Mouse (Mus musculus) spleen, adult 2 months (tissue): ENCODE measurements around the gene Pced1a. TPM values are rescaled to one million over a fixed set of nuclear protein-coding genes. Genes with fewer than 3 reads are reported as not detected.
"Not testable (repeated sequence)": the region's sequence is repeated elsewhere in the genome, so short reads cannot be mapped to it uniquely, and the experiment has no call there.

Experiments
- DNase-seq, 2 experiments: peaks; one replicate each; pipeline versions ENCODE4 v3.0.0 to v3.0.0-alpha.2; 2012 to 2021; ENCODE audit warnings: low spot score in 2 of 2, low read depth in 1 of 2
- H3K27ac ChIP-seq: fragments of 200-500 bp; 2 replicates; pipeline ENCODE4 v1.5.1; 2012; ENCODE audit warnings: low read length, inconsistent platforms; ENCODE audit not compliant: insufficient read depth
- H3K27me3 ChIP-seq: fragments of 200-500 bp; 2 replicates; pipeline ENCODE4 v1.6.1; 2012; ENCODE audit warnings: mild to moderate bottlenecking, moderate library complexity, low read length, inconsistent platforms; ENCODE audit not compliant: control insufficient read depth, insufficient read depth
- H3K36me3 ChIP-seq: fragments of 200-500 bp; 2 replicates; pipeline ENCODE4 v1.6.1; 2012; ENCODE audit warnings: mild to moderate bottlenecking, low read length, inconsistent platforms; ENCODE audit not compliant: control insufficient read depth, insufficient read depth
- H3K4me1 ChIP-seq: fragments of 200-500 bp; 2 replicates; pipeline ENCODE4 v1.6.1; 2011; ENCODE audit warnings: inconsistent platforms; ENCODE audit not compliant: control insufficient read depth, insufficient read depth, insufficient read length
- H3K4me3 ChIP-seq: fragments of 200-500 bp; 2 replicates; pipeline ENCODE4 v1.5.1; 2011; ENCODE audit warnings: mild to moderate bottlenecking, inconsistent platforms; ENCODE audit not compliant: insufficient read depth, insufficient read length; ENCODE audit errors: extremely low read depth
- CTCF ChIP-seq: fragments of 200-500 bp; IDR thresholded peaks from 2 replicates; pipeline ENCODE4 v1.5.1; 2011; ENCODE audit warnings: mild to moderate bottlenecking, inconsistent platforms; ENCODE audit not compliant: insufficient read depth, insufficient read length, insufficient replicate concordance; ENCODE audit errors: extremely low read depth
- POLR2A ChIP-seq: fragments of 200-500 bp; IDR thresholded peaks from 2 replicates; pipeline ENCODE4 v1.6.1; 2011; ENCODE audit warnings: low read depth, low read length, inconsistent platforms
- WGBS: fragments of 180-500 bp; shearing (Covaris S2); methylation state at CpG from one replicate; pipeline ENCODE4 v1.1.7; 2018; 5-methylcytosine and 5-hydroxymethylcytosine counted together
- polyA plus RNA-seq: library from polyadenylated mRNA; depleted of rRNA; stranded (reverse); fragments of >200 nt; gene quantifications from 2 replicates; pipeline ENCODE4 v1.2.3, GENCODE M21; 2012; rRNA removed

The Pced1a gene
- polyA plus RNA-seq, 1 experiment, result 33.2 TPM

DNA sequence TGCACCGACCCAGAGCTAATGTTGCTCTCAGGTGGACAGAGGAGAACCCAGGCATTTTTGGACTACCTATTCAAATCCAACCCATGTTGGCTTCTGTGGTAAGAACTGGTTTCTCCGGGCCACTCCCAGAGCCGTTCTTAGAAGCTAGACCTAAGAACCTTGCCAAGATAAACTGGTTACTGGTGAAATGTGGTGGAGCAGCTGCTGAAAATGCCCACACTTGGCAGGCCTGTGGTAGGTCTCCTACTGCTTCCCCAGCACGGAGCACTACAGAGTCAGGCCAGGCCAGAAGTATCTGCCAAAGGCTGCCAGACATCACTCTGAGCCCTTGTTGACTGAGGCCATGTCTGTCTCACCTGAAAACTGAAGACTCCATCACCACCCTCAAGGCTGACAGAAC is 49.5 kb downstream of the Pced1a start:
- DNase-seq, result no peak

DNA sequence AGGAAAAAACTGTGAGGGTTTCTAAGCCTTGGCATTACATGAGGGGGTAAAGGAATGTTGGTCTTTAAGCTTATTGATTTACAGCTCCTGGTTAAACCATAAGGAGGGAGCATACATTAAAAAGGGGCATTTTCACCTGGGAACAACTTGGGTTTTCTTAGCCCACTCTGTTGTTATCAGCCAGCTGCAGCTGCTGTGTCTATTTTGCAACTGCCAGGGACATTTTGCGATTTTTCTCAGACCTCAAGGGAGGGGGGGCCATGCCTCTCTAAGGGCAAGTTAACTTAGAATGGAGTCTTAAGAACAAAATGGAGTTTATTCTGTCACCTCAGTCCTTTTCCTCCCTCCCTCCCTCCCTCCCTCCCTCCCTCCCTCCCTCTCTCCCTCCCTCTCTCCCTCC is 51.5 kb downstream of the Pced1a start:
- not testable (repeated sequence) for DNase-seq, H3K4me3 ChIP-seq, H3K27ac ChIP-seq, H3K27me3 ChIP-seq, H3K36me3 ChIP-seq, H3K4me1 ChIP-seq
- 3% methylated on average over 1 of the region's 1 CpGs for WGBS

More for the DNA sequence above, 49.5 kb downstream of the Pced1a start:
- no peaks in the 10 kb centered on the region for H3K36me3 ChIP-seq
- no peaks in the 10 kb centered on the region for H3K27me3 ChIP-seq
- WGBS, result 80% methylated on average over 4 of the region's 4 CpGs
- H3K4me1 ChIP-seq, result no peaks in the 10 kb centered on the region
- H3K4me3 ChIP-seq, result no peak overlapping the region
- TF ChIP-seq CTCF (no peak), POLR2A (no peak)
- no peak overlapping the region for H3K27ac ChIP-seq

DNA sequence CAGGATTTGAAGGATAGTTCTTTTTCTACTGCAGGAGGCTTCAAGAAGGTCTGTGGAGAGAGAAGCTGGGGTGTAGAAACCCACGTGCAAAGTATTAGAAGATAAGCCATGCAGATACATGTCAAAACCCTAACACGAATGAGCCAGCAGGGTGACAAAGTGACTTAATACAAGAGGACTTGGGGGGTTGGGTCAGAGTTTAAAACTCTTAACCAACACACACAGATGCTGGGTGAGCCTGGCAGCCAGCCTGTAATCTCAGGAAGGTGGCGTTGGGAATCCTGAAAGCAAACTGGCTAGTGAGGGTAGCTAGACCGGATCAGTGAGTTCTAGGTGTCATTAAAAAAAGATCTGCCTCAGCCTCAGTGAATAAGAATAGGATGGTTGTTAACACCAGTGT is 57.1 kb downstream of the Pced1a start:
- peaks cover 8% of the 10 kb centered on the region for H3K27me3 ChIP-seq
- no peak for DNase-seq

More for the DNA sequence above, 57.1 kb downstream of the Pced1a start:
- H3K36me3 ChIP-seq, result no peaks in the 10 kb centered on the region
- no peak overlapping the region for H3K4me3 ChIP-seq
- H3K27ac ChIP-seq, result no peak overlapping the region
- TF ChIP-seq CTCF, result no peak
- TF ChIP-seq POLR2A, result no peak
- no peaks in the 10 kb centered on the region for H3K4me1 ChIP-seq
- WGBS, result 60% methylated on average over 4 of the region's 4 CpGs

Other genes with a start within 250 kb of the Pced1a start
- 255 and 272 TPM in 2 replicates for gene Snrpb, start 245.3 kb downstream of the Pced1a start, polyA plus RNA-seq
- not detected in 2 replicates for gene Tmc2, start 229.5 kb downstream of the Pced1a start, polyA plus RNA-seq
- 66.3 and 80.1 TPM in 2 replicates for gene Nop56, start 150.3 kb downstream of the Pced1a start, polyA plus RNA-seq
- 76.2 and 97.0 TPM in 2 replicates for gene Idh3b, start 140.2 kb downstream of the Pced1a start, polyA plus RNA-seq
- 1.5 and 1.7 TPM in 2 replicates for gene Ebf4, start 129.5 kb downstream of the Pced1a start, polyA plus RNA-seq
- gene Cpxm1, start 27.1 kb downstream of the Pced1a start, polyA plus RNA-seq, result 15.6 and 29.7 TPM in 2 replicates
- gene Gm28372, start 19.5 kb downstream of the Pced1a start, polyA plus RNA-seq, result not detected in 2 replicates
- not detected in 2 replicates for gene 1700020A23Rik, start 19.4 kb downstream of the Pced1a start, polyA plus RNA-seq
- gene Tmem239, start 18.2 kb downstream of the Pced1a start, polyA plus RNA-seq, result not detected in 2 replicates
- 84.8 and 97.5 TPM in 2 replicates for gene Vps16, start 362 bp downstream of the Pced1a start, polyA plus RNA-seq
- 31.9 and 37.4 TPM in 2 replicates for gene Ptpra, start 25.6 kb upstream of the Pced1a start, polyA plus RNA-seq
- gene Mrps26, start 139.0 kb upstream of the Pced1a start, polyA plus RNA-seq, result 59.3 and 87.9 TPM in 2 replicates
- 0.32 TPM in 1 of 2 replicates, not detected in the other for gene Oxt, start 151.5 kb upstream of the Pced1a start, polyA plus RNA-seq
- gene Avp, start 157.9 kb upstream of the Pced1a start, polyA plus RNA-seq, result not detected in 2 replicates
- gene Fastkd5, start 205.3 kb upstream of the Pced1a start, polyA plus RNA-seq, result 1.1 and 1.2 TPM in 2 replicates
- 3.8 and 4.4 TPM in 2 replicates for gene Ubox5, start 205.3 kb upstream of the Pced1a start, polyA plus RNA-seq
- 3.0 and 3.2 TPM in 2 replicates for gene Lzts3, start 218.1 kb upstream of the Pced1a start, polyA plus RNA-seq
- 50.2 and 50.4 TPM in 2 replicates for gene Ddrgk1, start 240.0 kb upstream of the Pced1a start, polyA plus RNA-seq
- gene Itpa, start 242.9 kb upstream of the Pced1a start, polyA plus RNA-seq, result 12.0 and 14.3 TPM in 2 replicates